9 mouse cellular contexts compared by ENCODE assay signal in genomic region chr16:26581913-26582376, GRCm38 (mm10). TPM values are rescaled to one million over a fixed set of nuclear protein-coding genes. Genes with fewer than 3 reads are reported as not detected.
A peak's percentile ranks its signal among the peaks of the same experiment; 100 is the strongest.
DNase-seq lines count a peak whose midpoint lies in the region; ATAC-seq and TF ChIP-seq lines count a peak whose summit lies in the region.
"Had no signal": no experiment of that assay in that cellular context is flagged by ENCODE, and none has a peak within 500 bp of the region (broad histone marks: within the 10 kb centered on the region; RNA-seq: fewer than 3 reads in every experiment).

No protein-coding gene starts in this region.

- H3K27me3 ChIP-seq in lung, embryonic 14.5 days (ENCODE audit: insufficient read depth, low read length), result no peaks in the 10 kb centered on the region
- no peaks in the 10 kb centered on the region; the same call in 1 of the 2 replicates for H3K27me3 ChIP-seq in heart, embryonic 15.5 days
- H3K27me3 ChIP-seq in limb, embryonic 15.5 days, result peaks cover 6% of the 10 kb centered on the region; the same call in 1 of the 2 replicates
- H3K27me3 ChIP-seq in neural tube, embryonic 12.5 days (replicated peaks), result no peaks in the 10 kb centered on the region

- H3K27ac ChIP-seq in lung, embryonic 14.5 days (ENCODE audit: low read depth), result peak overlapping the region; percentile 81
- peak overlapping the region; percentile 75 for H3K27ac ChIP-seq in heart, embryonic 15.5 days
- peak overlapping the region; percentile 69 for H3K27ac ChIP-seq in limb, embryonic 15.5 days
- 0 out of 2 replicates have a peak overlapping the region, but pooled peaks have one; percentile 10 for H3K27ac ChIP-seq in neural tube, embryonic 12.5 days

- H3K4me1 ChIP-seq in lung, embryonic 14.5 days (ENCODE audit: insufficient read depth), result no peaks in the 10 kb centered on the region; the same call in 1 of the 2 replicates
- peaks cover 9% of the 10 kb centered on the region for H3K4me1 ChIP-seq in heart, embryonic 15.5 days (replicated peaks)
- 0 out of 2 replicates have a peak, but pooled peaks cover 5% of the 10 kb centered on the region for H3K4me1 ChIP-seq in limb, embryonic 15.5 days
- no peaks in the 10 kb centered on the region; the same call in 1 of the 2 replicates for H3K4me1 ChIP-seq in neural tube, embryonic 12.5 days

- H3K9me3 ChIP-seq in lung, embryonic 14.5 days (ENCODE audit: low read depth, low read length), result no peaks in the 10 kb centered on the region
- H3K9me3 ChIP-seq in heart, embryonic 15.5 days (replicated peaks), result no peaks in the 10 kb centered on the region
- no peaks in the 10 kb centered on the region for H3K9me3 ChIP-seq in limb, embryonic 15.5 days
- no peaks in the 10 kb centered on the region for H3K9me3 ChIP-seq in neural tube, embryonic 12.5 days

- WGBS in lung, embryonic 14.5 days, result under 1% methylated on average over 16 of the region's 16 CpGs
- WGBS in heart, embryonic 15.5 days, result under 1% methylated on average over 16 of the region's 16 CpGs
- under 1% methylated on average over 16 of the region's 16 CpGs for WGBS in limb, embryonic 15.5 days
- WGBS in neural tube, embryonic 12.5 days, result under 1% methylated on average over 16 of the region's 16 CpGs

- no peak for TF ChIP-seq CTCF in lung, embryonic 14.5 days (IDR thresholded peaks at IDR 0.05; ENCODE audit: low read depth)

- H3K36me3 ChIP-seq in lung, embryonic 14.5 days (ENCODE audit: insufficient read depth), result no peaks in the 10 kb centered on the region
- H3K36me3 ChIP-seq in heart, embryonic 15.5 days, result no peaks in the 10 kb centered on the region
- no peaks in the 10 kb centered on the region for H3K36me3 ChIP-seq in limb, embryonic 15.5 days
- H3K36me3 ChIP-seq in neural tube, embryonic 12.5 days, result no peaks in the 10 kb centered on the region

- peak overlapping the region; percentile 72 for H3K9ac ChIP-seq in lung, embryonic 14.5 days
- H3K9ac ChIP-seq in heart, embryonic 15.5 days, result peak overlapping the region; percentile 79
- peak overlapping the region; percentile 42 for H3K9ac ChIP-seq in limb, embryonic 15.5 days
- H3K9ac ChIP-seq in neural tube, embryonic 12.5 days, result peak overlapping the region; percentile 55

- peak; percentile 84 for ATAC-seq in lung, embryonic 14.5 days (ENCODE audit: insufficient read depth)
- peak; percentile 66 for ATAC-seq in heart, embryonic 15.5 days (replicated peaks; ENCODE audit: insufficient number of reproducible peaks, insufficient read depth, low FRiP score, low read depth)
- 0 out of 2 replicates have a peak, but pooled peaks have one; percentile 28 for ATAC-seq in limb, embryonic 15.5 days (ENCODE audit: insufficient number of reproducible peaks, low FRiP score, low TSS enrichment, low read depth)
- peak; percentile 79 for ATAC-seq in neural tube, embryonic 12.5 days (ENCODE audit: low FRiP score, low read depth)

- H3K4me3 ChIP-seq in lung, embryonic 14.5 days (ENCODE audit: low read depth, low read length), result peak overlapping the region; percentile 64
- H3K4me3 ChIP-seq in heart, embryonic 15.5 days, result peak overlapping the region; percentile 84
- peak overlapping the region; percentile 70 for H3K4me3 ChIP-seq in limb, embryonic 15.5 days
- peak overlapping the region; percentile 62 for H3K4me3 ChIP-seq in neural tube, embryonic 12.5 days

- H3K4me2 ChIP-seq in lung, embryonic 14.5 days, result peak overlapping the region; percentile 78
- peak overlapping the region; percentile 92 for H3K4me2 ChIP-seq in heart, embryonic 15.5 days
- peak overlapping the region; percentile 85 for H3K4me2 ChIP-seq in limb, embryonic 15.5 days
- peak overlapping the region; percentile 84 for H3K4me2 ChIP-seq in neural tube, embryonic 12.5 days (replicated peaks)

- peak; percentile 13 for DNase-seq in adrenal gland, adult 8-10 months
- DNase-seq in adrenal gland, adult (ENCODE audit: inconsistent age in 2 of 2, low spot score in 1 of 2), result no peak
- peak; percentile 71 for DNase-seq in lung, embryonic 14.5 days
- DNase-seq in lung, postnatal 14 days, result no peak
- no peak for DNase-seq in thymus, postnatal 0 days (ENCODE audit: low spot score)

RNA-seq across cellular contexts. Expression of gene Il1rap, which starts 0.4 kb away (rescaled TPM):
- 1 to 10 TPM; 5.2 to 9.1 (median 6.7) TPM for total RNA-seq in adrenal gland, adult 8-10 months (2022)
- polyA plus RNA-seq in lung, embryonic 14.5 days (2014; fragmentation: Nextera tagmentation; extraction: Ambion mirVana), result 14.0 TPM in 2 replicates
- polyA plus RNA-seq in heart, embryonic 15.5 days (2015; fragmentation: Nextera tagmentation; extraction: Ambion mirVana), result 4.5 and 5.0 TPM in 2 replicates
- polyA plus RNA-seq in limb, embryonic 15.5 days (2015; fragmentation: Nextera tagmentation; extraction: Ambion mirVana), result 9.9 and 10.1 TPM in 2 replicates
- polyA plus RNA-seq in neural tube, embryonic 12.5 days (2016; fragmentation: Nextera tagmentation; extraction: Ambion mirVana), result 7.6 and 8.1 TPM in 2 replicates
- 2.4 and 3.6 TPM in 2 replicates for polyA plus RNA-seq in thymus, postnatal 0 days (2015; fragmentation: Nextera tagmentation; extraction: Ambion mirVana)

RNA-seq across cellular contexts. Expression of gene Tmem207, which starts 55.4 kb away (rescaled TPM):
- not detected for total RNA-seq in adrenal gland, adult 8-10 months (2022)
- polyA plus RNA-seq in lung, embryonic 14.5 days (2014; fragmentation: Nextera tagmentation; extraction: Ambion mirVana), result not detected in 2 replicates
- not detected in 2 replicates for polyA plus RNA-seq in heart, embryonic 15.5 days (2015; fragmentation: Nextera tagmentation; extraction: Ambion mirVana)
- polyA plus RNA-seq in limb, embryonic 15.5 days (2015; fragmentation: Nextera tagmentation; extraction: Ambion mirVana), result not detected in 2 replicates
- 0.09 TPM in 1 of 2 replicates, not detected in the other for polyA plus RNA-seq in neural tube, embryonic 12.5 days (2016; fragmentation: Nextera tagmentation; extraction: Ambion mirVana)
- polyA plus RNA-seq in thymus, postnatal 0 days (2015; fragmentation: Nextera tagmentation; extraction: Ambion mirVana), result 0.06 TPM in 1 of 2 replicates, not detected in the other
- polyA plus RNA-seq: gonadal fat pad, adult 2 months had no signal

Comparison
In these comparisons a context has a peak if more than half of its experiments do, and no peak if none do; other contexts are left out.
1. DNase-seq: peak in adrenal gland, adult 8-10 months (single experiment) and lung, embryonic 14.5 days (single experiment); none in adrenal gland, adult (0 of 2), lung, postnatal 14 days (single experiment) and thymus, postnatal 0 days (single experiment).
2. ATAC-seq: peak in every context shown above with its lines; median percentile 84 in lung, embryonic 14.5 days; 79 in neural tube, embryonic 12.5 days; 66 in heart, embryonic 15.5 days; 28 in limb, embryonic 15.5 days.
3. H3K27ac ChIP-seq: peak in every context shown above with its lines; median percentile 81 in lung, embryonic 14.5 days; 75 in heart, embryonic 15.5 days; 69 in limb, embryonic 15.5 days; 10 in neural tube, embryonic 12.5 days.
4. Peak in every context shown above with its lines, with median percentiles within 50 percentile points of each other: H3K4me2 ChIP-seq, H3K4me3 ChIP-seq and H3K9ac ChIP-seq.